Mouse (Mus musculus): ENCODE measurements around the gene Ucn2.

Gene Ucn2

DNA sequence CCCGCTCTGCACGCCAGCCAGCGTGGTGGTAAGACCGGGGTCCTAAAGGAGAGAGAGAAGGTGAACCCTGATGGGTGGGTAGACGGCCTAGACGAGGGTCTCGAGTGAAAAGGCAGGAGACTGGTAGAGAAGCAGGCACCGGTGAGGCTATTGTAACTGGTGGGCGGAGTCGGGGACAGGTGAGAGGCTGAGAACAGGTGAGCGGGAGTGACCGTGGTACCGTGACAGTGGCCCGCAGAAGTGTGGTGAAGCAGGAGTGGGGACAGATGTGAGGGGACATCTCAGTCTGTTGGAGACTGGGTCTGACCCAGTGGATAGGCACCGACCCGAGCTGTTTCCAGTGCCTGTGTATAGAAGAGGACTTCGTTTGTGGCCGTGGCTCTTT is 6.3 kb downstream of the Ucn2 start:
- DNase-seq (ENCODE audit: low spot score in 2 of 2) = peak in 1 of 2 experiments; percentile 12

DNA sequence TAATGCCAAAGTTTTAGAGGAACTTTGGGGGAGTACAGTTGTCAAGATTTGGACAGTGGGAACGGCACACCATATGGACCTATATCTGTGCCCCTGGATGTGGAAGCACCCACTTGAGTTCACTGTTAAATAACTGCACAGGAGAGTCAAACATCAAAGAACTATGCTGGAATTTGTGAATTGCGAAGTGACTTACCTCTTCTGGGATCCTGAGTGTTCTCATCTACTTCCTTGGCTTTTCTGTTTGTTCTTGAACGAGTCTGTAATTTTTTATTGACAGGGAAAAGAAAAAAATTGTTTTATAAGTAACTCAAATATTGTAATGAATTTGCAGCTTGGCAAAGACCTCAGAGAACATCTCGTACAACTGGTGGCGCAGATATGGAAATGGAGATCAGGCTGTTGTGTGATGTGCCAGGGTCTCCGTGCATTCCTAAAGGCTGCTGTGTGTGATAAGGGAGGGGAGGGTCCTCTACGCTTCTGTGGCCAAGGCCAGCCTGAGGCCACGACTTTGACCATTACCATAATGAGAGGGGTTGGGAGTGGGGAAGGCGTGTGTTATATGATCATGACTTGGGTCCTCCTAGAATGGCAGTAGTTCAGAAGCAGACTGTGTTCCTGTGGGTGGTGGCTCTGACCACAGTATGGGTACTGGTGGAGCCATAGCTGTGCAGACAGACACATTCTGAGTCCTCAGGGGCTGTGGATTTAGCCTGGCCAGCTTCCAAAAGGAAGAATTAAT is 7.0 kb downstream of the Ucn2 start:
- no peak for DNase-seq (ENCODE audit: low spot score in 2 of 2)

DNA sequence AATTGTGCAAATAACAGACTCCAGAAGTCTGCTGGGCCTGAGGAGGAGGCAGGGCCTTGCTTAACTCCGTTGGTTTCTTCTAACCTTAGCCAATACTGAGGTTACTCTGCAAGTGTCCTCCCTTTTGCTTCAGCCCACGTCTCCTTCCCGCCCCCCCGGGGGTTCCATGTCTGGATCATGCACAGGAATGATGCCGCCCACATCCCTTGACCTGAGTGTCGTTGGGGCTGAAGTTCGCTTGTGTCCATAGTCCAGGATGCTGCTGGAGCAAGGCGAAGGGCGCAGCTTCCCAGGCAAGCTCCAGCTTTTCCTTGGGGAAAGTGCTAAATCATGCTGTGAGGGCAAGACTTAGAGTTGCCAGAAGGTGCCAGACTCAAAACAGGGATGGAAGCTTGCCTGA is 10.6 kb downstream of the Ucn2 start:
- DNase-seq (ENCODE audit: low spot score in 2 of 2) = no peak

DNA sequence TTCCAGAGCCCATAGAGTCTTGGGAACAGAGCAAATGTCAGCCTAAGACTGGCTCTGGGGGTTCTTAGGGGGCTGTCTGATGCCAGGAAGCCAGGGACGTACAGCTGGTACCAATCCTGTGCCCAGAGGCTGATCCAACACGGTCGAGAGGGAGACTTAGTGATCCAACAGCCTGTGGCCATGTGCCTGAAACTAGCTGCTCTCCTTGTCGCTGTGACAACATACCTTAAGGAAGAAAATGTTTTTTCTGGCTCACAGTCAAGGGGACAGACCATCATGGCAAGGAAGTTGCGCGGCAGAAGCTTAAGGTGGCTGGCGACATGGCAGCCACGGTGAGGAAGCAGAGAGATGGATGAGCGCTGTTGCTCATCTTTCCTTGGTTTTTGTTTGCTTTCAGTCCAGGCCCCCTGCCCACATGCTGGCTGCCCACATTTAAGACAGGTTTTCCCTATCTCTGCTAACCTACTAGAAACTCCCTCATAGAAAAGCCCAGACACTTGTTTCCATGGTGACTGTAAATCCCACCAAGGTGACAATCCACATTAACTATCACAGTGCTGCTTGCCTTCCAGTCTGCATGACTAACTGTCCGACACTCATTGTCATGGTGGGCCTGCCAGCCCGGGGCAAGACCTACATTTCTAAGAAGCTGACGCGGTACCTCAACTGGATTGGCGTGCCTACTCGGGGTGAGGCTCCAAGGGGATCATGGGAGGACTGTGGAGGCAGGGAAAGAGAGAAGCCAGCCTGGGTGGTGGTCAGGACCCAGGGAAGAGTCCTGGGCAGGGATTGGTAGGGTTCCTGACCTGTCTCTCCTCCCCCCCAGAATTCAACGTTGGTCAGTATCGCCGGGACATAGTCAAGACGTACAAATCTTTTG is 12.7 kb downstream of the Ucn2 start:
- DNase-seq (ENCODE audit: low spot score in 2 of 2) = no peak

DNA sequence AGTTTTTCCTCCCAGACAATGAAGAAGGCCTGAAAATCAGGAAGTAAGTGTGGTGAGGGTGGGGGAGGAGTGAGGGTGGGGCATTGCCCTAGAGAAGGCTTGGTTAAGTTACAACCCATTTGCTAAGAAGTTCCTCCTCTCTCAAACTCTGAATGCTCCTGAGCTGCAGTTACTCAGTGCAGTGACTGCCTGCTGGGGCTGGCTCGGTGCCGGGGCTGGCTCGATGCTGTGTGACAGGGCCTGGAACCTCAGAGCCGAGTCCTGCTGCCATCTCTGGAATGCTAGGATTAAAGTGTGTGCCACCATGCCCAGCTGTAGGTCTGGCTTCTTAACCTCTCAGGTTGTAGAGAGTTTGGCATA is 13.3 kb downstream of the Ucn2 start:
- DNase-seq (ENCODE audit: low spot score in 2 of 2) = no peak

DNA sequence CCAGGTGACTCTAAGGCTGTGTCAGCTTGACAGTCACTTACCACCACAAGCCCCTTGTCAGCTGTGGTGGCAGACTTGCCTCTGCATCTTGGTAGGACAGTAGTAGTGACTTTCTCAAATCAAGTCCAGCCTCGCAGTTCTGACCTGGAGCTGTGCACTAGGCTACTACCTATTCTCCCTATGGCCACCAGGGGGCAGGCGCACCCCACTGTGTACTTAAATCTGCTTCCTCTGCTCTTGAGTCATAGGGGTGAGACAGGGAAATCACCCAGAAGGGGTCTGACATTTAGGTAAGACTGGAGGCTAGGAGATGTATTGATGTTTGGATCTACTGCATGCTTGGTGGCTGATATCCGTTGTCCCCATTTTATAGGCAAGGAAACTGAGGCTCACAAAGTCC is 14.9 kb downstream of the Ucn2 start:
- DNase-seq (ENCODE audit: low spot score in 2 of 2) = peak; percentile 15 to 62

DNA sequence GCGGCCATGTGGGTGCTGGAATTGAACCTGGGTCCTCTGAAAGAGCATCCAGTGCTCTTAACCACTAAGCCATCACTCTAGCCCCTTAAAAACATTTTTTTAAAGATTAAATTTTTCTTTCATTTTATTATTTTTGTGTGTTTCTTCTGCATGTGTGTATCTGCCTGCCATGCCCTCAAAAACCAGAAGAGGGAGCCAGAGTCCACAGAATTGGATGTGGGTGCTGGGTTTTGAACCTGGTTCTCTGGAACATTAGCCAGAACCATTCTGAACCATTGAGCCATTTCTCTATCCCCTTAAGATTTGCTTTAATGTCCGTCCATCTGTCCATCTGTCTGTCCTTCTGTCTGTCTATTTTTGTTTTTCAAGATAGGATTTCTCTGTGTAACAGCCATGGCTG is 17.4 kb downstream of the Ucn2 start:
- DNase-seq (ENCODE audit: low spot score in 2 of 2) = peak in 1 of 2 experiments; percentile 52

DNA sequence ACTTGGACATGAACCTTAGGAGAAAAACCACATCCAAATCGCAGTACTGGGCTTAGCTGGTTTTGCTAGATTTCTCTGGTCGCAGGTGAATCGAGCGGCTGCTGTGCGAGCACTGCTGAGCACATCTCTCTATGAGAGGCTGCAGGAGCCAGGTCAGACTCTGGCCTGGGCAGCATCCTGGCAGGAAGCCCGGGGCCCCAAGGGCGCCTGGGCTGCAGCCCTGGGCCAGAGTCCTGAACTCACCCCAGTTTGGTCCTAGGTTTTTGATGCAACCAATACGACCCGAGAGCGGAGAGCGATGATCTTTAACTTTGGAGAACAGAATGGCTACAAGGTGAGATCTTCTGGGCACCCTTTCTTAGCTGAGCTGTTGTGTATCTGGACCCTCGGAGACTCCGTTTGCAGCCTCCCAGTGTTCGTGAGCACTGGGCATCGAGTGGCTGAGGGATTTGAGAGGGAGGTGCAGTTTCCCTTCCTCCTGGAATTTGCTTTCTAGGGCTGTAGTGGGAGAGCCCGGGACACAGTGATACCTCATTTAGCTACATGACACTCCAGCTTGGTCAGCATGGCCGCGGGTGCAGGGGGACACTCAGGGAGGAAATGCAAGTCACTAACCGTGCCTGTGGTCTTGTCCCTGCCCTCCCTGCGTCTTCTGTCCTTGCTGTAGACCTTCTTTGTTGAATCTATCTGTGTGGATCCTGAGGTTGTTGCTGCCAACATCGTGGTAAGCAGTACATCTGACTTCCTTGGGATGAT is 21.4 kb downstream of the Ucn2 start:
- DNase-seq (ENCODE audit: low spot score in 2 of 2) = no peak

DNA sequence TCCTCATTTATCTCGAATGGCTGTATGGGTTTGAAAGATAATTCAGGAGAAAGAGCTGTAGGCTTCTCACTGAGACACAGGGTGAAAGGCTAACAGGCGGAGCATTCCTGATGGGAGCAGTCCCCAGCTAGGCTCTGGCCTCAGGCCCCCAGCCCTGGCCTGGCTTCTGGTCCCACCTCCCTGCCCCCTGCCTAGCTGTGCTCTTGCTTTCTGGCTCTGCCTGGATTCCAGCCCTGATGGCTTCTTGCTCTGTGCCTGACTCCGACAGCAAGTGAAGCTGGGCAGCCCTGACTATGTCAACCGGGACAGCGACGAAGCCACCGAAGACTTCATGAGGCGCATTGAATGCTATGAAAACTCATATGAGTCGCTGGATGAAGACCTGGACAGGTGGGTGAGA is 22.3 kb downstream of the Ucn2 start:
- no peak for DNase-seq (ENCODE audit: low spot score in 2 of 2)

DNA sequence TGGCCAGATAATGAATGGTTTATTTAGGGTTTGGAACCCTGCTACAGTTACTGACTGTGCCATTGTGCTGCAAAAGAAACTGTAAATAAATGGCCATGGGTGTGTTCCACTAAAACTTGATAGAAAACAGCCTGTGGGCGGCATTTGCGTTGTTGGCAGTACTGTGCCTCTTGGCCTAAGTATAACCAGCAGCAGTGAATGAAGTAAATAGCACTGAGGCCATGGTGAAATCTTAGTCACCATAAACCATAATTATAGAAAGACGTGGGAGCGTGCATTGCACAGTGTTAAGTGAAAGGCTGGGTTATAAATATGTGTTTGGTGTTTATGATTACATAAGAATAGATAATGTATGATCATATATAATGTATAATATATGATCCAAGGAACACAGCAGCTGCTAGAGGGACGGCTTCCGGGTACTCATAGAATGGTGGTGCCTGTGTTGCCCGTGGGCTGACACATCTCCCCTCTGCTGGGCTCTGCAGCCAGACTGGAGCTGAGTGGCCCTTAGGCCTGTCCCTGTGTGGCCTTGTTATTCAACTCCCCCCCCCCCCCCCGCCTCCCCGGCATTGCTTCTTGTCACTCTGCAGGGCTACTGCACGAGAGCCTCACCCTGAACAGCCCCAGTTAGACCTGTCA is 23.3 kb downstream of the Ucn2 start:
- DNase-seq (ENCODE audit: low spot score in 2 of 2) = no peak

DNA sequence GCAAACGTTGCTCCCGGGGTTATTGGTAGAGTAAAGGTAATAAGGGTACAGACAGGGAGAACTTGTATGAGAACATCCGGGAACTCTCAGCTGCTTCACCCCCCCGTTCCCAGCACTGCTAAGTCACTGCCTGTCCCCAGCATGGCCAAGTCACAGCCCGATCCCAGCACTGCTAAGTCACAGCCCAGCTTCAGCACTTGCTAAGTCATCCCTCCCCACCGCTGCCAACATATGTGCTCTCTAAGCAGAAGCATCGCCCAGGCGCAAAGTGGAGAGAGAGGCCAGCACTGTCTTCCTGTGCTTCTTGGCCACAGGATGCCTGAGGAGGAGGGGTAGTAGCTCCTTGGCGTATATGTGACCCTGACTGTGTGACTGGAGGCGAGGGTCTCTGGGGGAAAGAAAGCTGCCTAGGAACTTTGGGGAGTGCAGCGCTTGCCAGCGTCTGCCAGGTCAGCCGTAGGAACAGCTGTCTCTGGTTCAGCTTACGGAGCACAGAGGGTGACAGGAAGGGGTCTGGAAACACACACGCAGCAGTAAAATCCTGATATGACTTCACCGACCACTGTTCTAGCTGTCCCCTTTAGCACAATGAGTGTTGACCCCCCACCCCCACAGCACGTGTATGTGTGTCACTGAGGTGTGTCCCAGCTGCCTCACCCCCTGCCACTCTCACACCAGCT is 24.0 kb downstream of the Ucn2 start:
- peak in 1 of 2 experiments; percentile 25 for DNase-seq (ENCODE audit: low spot score in 2 of 2)

DNA sequence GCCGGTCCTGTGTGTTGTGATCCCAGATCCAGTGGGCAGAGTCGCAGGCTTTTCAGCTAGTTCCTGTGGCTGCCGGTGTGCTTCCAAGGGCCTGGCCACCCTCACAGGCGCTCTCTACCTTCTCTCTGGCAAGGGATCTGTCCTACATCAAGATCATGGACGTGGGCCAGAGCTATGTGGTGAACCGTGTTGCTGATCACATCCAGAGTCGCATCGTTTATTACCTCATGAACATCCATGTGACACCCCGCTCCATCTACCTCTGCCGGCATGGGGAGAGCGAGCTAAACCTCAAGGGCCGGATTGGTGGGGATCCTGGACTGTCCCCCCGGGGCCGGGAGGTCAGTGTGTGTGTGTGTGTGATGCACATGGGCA is 24.5 kb downstream of the Ucn2 start:
- no peak for DNase-seq (ENCODE audit: low spot score in 2 of 2)

DNA sequence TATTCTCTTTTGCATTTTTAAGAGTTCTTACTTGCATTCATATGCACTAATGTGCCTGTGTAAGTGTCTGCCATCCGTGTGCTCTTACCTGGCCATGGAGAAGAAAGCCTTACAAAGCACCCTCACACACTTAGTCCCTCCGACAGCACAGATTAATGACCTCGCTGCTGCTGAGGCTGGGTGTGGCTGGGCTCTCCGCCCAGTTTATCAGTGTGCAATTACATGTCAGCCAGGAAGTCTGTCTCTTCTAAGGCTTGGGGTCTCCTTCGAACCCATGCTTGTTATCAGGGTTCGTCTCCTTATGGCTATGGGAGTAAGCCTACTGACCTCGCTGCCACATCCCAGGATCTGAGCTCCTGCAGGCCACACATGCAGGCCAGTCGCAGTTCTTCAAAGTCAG is 29.6 kb downstream of the Ucn2 start:
- DNase-seq (ENCODE audit: low spot score in 2 of 2) = no peak

DNA sequence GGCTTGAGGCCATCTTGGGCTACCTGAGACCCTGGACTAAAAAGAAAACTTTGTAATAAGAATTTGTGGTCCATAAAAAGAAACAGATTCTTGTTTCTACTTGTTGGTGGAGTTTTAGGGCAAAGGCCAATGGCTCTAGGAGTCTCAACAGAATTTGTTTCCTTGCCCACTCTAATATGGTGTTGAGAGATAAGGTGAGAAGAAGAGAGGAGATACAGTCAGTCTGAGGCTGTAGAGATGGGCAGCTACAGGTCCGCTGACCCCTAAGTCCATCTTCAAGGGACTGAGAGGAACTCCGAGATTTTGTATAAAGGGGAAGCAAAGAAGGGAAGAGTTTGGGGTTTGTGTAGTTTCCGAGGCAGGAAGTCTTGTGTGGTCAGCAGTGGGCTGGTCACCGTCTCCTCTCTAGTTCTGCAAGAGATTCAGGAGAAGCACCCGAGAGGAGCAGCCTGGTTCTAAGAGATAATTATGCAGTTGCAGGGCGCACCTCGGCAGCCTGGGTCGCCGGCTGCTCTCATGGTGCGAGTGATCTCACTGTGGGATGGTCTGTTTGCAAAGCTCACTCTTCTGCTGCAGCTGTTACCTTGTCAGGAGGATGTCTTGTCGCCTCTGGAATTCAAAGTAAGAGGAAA is 31.3 kb downstream of the Ucn2 start:
- no peak for DNase-seq (ENCODE audit: low spot score in 2 of 2)

DNA sequence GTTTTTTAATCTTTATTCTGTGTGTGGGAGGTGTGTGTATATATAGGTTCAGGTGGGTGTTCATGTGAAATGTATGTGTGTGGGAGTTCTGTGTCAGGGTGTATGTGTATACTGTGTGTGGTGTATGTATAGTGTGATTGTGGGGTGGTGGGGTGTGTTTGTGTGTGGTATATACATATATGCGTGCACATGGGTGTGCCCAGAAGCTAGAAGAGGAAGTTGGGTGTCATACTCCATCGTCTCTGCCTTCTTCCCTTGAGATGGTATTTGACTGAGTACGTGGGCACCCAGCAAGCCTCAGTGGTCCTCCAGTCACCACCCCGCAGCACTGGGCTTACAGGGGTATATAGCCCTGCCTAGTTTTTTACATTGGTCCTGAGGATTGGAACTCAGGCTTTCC is 35.6 kb downstream of the Ucn2 start:
- no peak for DNase-seq (ENCODE audit: low spot score in 2 of 2)

DNA sequence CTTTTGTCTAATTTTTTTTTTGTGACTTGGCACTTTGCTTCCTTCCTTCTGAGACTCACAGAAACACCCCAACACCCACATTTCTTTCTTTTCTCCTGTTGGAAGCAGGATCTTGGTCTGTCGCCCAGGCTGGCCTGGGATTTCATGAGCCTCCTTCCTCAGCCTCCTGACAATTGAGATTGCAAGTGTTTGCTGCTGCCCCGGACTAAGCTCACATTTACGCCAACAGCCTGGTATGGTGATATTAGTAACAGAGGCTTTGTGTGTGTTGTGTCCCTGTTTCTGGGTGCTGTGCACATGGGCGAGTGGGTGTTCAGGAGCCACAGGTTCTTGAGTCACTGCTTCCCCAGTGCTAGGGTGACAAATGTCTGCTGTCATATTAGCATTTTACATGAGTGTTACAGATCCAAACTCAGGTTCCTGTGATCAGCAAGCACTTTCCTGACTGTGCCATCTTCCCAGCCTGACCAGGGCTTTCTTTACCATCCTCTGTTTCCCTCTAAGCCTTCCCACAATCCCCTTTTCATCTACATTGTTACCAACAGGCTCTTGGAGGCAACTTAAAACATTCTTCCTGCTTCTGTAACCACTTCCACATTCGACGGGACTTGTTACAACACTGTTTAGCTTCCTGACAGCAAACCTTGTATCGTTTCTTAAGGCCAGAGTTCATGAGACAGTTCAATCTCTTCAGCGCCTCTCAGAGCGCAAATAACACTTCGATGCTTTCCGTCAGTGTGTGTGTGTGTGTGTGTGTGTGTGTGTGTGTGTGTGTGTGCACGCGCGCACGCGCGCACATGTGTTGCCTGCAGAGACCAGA is 37.3 kb downstream of the Ucn2 start:
- DNase-seq (ENCODE audit: low spot score in 2 of 2) = no peak

DNA sequence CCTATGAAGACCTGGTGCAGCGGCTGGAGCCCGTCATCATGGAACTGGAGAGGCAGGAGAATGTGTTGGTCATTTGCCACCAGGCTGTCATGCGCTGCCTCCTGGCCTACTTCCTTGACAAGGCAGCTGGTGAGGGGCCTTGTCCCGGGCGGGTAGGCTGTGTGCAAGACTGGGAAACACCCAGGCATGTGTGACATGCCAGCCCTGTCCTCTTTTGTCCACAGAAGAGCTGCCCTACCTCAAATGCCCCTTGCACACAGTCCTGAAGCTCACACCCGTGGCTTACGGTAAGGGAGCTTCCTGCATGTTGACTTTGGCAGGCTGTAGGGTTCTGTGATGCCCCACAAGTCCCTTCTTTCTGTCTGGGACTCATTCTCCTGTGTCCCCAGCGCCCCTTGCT is 41.7 kb downstream of the Ucn2 start:
- no peak for DNase-seq (ENCODE audit: low spot score in 2 of 2)

DNA sequence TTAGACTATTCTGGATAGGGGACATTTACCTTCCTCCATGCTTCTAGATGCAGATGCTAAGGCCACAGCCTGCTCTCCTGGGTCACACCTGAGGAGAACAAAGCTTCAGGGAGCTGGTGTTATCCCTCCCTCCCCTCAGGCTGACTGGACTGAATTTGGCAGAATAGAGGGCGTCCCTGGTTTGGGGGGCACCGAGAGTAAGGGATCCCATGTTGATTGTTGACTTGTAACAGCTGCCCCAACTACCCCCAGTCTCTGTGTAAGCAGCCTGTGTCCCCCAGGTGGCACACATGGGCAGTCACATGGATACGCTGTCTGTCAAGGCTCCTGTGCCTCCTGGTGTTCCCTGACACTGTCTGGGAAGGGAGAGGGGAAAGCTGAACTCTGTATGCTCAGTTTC is 42.6 kb downstream of the Ucn2 start:
- DNase-seq (ENCODE audit: low spot score in 2 of 2) = no peak

DNA sequence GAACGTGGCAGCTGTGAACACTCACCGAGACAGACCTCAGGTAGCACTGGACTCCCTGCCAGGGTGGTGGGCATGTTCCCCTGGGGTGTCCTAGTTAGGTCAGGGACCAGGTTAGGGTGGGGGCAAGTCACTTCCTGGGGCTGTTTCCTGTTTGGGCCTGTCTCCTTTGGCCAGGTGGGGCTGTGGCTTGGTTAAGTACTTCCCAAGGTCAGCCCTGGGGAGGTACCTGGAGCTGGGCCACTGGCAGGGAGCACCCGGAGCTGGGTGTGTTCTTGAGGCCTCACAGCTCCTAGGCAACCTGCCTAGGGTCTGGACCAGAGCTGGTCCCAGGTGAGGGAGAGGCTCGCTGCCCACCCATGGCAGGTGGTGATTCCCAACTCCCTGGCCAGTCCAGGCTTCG is 43.1 kb downstream of the Ucn2 start:
- no peak for DNase-seq (ENCODE audit: low spot score in 2 of 2)

DNA sequence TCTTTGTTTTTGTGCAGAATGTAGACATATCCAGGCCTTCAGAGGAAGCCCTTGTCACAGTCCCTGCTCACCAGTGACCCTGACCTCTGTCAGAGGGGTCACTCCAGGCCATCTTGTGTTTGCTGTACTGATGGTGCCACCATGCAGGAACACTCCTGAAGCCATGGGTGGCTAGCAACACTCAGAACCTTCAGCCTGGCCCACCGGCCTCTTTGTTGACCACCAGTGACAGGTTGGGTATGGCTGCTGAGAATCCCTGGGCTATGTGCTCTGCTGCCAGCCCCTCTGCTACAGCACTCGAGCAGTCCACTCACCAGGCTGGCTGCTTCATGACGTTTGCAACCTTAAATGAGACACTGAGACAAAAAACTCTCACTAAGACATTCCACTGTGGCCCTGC is 44.5 kb downstream of the Ucn2 start:
- no peak for DNase-seq (ENCODE audit: low spot score in 2 of 2)
